Mouse (Mus musculus) forebrain, embryonic 11.5 days (tissue): ENCODE data around the gene Rab34. TPM values are rescaled to one million over a fixed set of nuclear protein-coding genes. Genes with fewer than 3 reads are reported as not detected.

Experiments
- ATAC-seq: fragments of 200-750 bp; cut with Nextera tagmentation; replicated peaks from 2 replicates; pipeline ENCODE4 v1.8.0; 2017; ENCODE audit warnings: moderate TSS enrichment; ENCODE audit not compliant: low FRiP score
- DNase-seq: peaks from one replicate; pipeline ENCODE4 v3.0.0-alpha.2; 2017; ENCODE audit warnings: low spot score
- H3K27ac ChIP-seq: fragments of 300-500 bp; sonication (generic); 2 replicates; pipeline ENCODE4 v1.5.1; 2014; ENCODE audit warnings: low read depth, low read length
- H3K27me3 ChIP-seq: fragments of 300-500 bp; sonication (generic); 2 replicates; pipeline ENCODE4 v1.6.1; 2014; ENCODE audit warnings: mild to moderate bottlenecking, low read length, mixed read lengths; ENCODE audit not compliant: control insufficient read depth, insufficient read depth
- H3K36me3 ChIP-seq: fragments of 300-500 bp; sonication (generic); 2 replicates; pipeline ENCODE4 v1.6.1; 2014; ENCODE audit warnings: mild to moderate bottlenecking, low read length, moderate library complexity, mixed read lengths; ENCODE audit not compliant: control insufficient read depth, insufficient read depth
- H3K4me1 ChIP-seq: fragments of 300-500 bp; sonication (generic); replicated peaks from 2 replicates; pipeline ENCODE4 v1.6.1; 2014; ENCODE audit warnings: low read length, mixed read lengths; ENCODE audit not compliant: control insufficient read depth, insufficient read depth
- H3K4me2 ChIP-seq: fragments of 300-500 bp; sonication (generic); 2 replicates; pipeline ENCODE4 v1.6.1; 2014; ENCODE audit warnings: low read depth, mild to moderate bottlenecking, low read length, moderate library complexity, mixed read lengths; ENCODE audit not compliant: severe bottlenecking
- H3K4me3 ChIP-seq: fragments of 300-500 bp; sonication (generic); 2 replicates; pipeline ENCODE4 v1.5.1; 2014; ENCODE audit warnings: low read depth, low read length
- H3K9ac ChIP-seq: fragments of 300-500 bp; sonication (generic); 2 replicates; pipeline ENCODE4 v1.6.1; 2014; ENCODE audit warnings: low read length
- H3K9me3 ChIP-seq: fragments of 300-500 bp; sonication (generic); 2 replicates; pipeline ENCODE4 v1.6.1; 2016; ENCODE audit warnings: low read length, mixed read lengths; ENCODE audit not compliant: control insufficient read depth
- WGBS: fragments of 180-500 bp; shearing (Covaris S2); extraction: QIAGEN DNeasy Blood & Tissue Kit; methylation state at CpG from one replicate; pipeline ENCODE4 v1.1.7; 2014; 5-methylcytosine and 5-hydroxymethylcytosine counted together
- polyA plus RNA-seq: library from polyadenylated mRNA; unstranded; fragments of >200 nt; fragmentation: Nextera tagmentation; extraction: Ambion mirVana; gene quantifications from 2 replicates; pipeline ENCODE4 v1.2.1, GENCODE M21; 2014

The Rab34 gene
- polyA plus RNA-seq, 1 experiment from 2014 or later: 54.7 TPM

GRCm38 (mm10) chr11:78209886-78210285 is 21.7 kb downstream of the Rab34 start:
- WGBS: 94% methylated on average over 6 of the region's 6 CpGs
- Histone ChIP-seq H3K36me3 (peaks cover 29% of the 10 kb centered on the region), H3K4me1 (no peaks in the 10 kb centered on the region)

GRCm38 (mm10) chr11:78210615-78211014 is 22.4 kb downstream of the Rab34 start:
- Histone ChIP-seq H3K9ac (no peak overlapping the region), H3K4me3 (no peak overlapping the region), H3K4me1 (no peaks in the 10 kb centered on the region), H3K36me3 (peaks cover 32% of the 10 kb centered on the region), H3K9me3 (no peaks in the 10 kb centered on the region), H3K4me2 (no peak overlapping the region), H3K27me3 (no peaks in the 10 kb centered on the region), H3K27ac (no peak overlapping the region)
- no peak for ATAC-seq
- no peak for DNase-seq
- WGBS: 85% methylated on average over 7 of the region's 7 CpGs

More at GRCm38 (mm10) chr11:78209886-78210285, 21.7 kb downstream of the Rab34 start:
- H3K4me3 ChIP-seq: no peak overlapping the region
- H3K9ac ChIP-seq: no peak overlapping the region
- DNase-seq: no peak
- no peak overlapping the region for H3K4me2 ChIP-seq
- ATAC-seq: no peak
- H3K27ac ChIP-seq: no peak overlapping the region
- no peaks in the 10 kb centered on the region for H3K27me3 ChIP-seq
- H3K9me3 ChIP-seq: no peaks in the 10 kb centered on the region

- no peaks in the 10 kb centered on the region for H3K9me3 ChIP-seq
- no peaks in the 10 kb centered on the region for H3K4me1 ChIP-seq
- H3K27me3 ChIP-seq: no peaks in the 10 kb centered on the region
- 83% methylated on average over 5 of the region's 5 CpGs for WGBS
- H3K27ac ChIP-seq: no peak overlapping the region
- no peak overlapping the region for H3K4me3 ChIP-seq
- ATAC-seq: no peak
- H3K4me2 ChIP-seq: no peak overlapping the region
- peaks cover 30% of the 10 kb centered on the region for H3K36me3 ChIP-seq
- H3K9ac ChIP-seq: no peak overlapping the region
- DNase-seq: no peak
Observed at GRCm38 (mm10) chr11:78211513-78211912, 23.3 kb downstream of the Rab34 start.

GRCm38 (mm10) chr11:78213086-78213817 is 25.0 kb downstream of the Rab34 start:
- Histone ChIP-seq H3K36me3 (peaks cover 30% of the 10 kb centered on the region), H3K4me1 (no peaks in the 10 kb centered on the region), H3K9me3 (no peaks in the 10 kb centered on the region), H3K4me3 (no peak overlapping the region), H3K27me3 (no peaks in the 10 kb centered on the region), H3K27ac (no peak overlapping the region), H3K4me2 (no peak overlapping the region), H3K9ac (no peak overlapping the region)
- 96% methylated on average over 14 of the region's 14 CpGs for WGBS
- DNase-seq (no peak), ATAC-seq (no peak)

- 93% methylated on average over 11 of the region's 11 CpGs for WGBS
- ATAC-seq (no peak), DNase-seq (no peak)
- Histone ChIP-seq H3K9ac (no peak overlapping the region), H3K27ac (no peak overlapping the region), H3K27me3 (no peaks in the 10 kb centered on the region), H3K36me3 (peaks cover 25% of the 10 kb centered on the region), H3K9me3 (no peaks in the 10 kb centered on the region), H3K4me1 (no peaks in the 10 kb centered on the region), H3K4me3 (no peak overlapping the region), H3K4me2 (no peak overlapping the region)
Observed at GRCm38 (mm10) chr11:78215709-78216317, 27.6 kb downstream of the Rab34 start.

- Histone ChIP-seq H3K9me3 (no peaks in the 10 kb centered on the region), H3K27me3 (no peaks in the 10 kb centered on the region), H3K4me2 (no peak overlapping the region), H3K9ac (no peak overlapping the region), H3K27ac (no peak overlapping the region), H3K36me3 (peaks cover 32% of the 10 kb centered on the region), H3K4me1 (no peaks in the 10 kb centered on the region), H3K4me3 (no peak overlapping the region)
- DNase-seq (no peak), ATAC-seq (no peak)
- 100% methylated on average over 4 of the region's 4 CpGs for WGBS
Observed at GRCm38 (mm10) chr11:78223586-78223985, 35.4 kb downstream of the Rab34 start.

GRCm38 (mm10) chr11:78231518-78231917 is 43.3 kb downstream of the Rab34 start:
- no peak for ATAC-seq
- WGBS: 94% methylated on average over 6 of the region's 6 CpGs
- peaks cover 28% of the 10 kb centered on the region for H3K36me3 ChIP-seq

GRCm38 (mm10) chr11:78240193-78240857 is 52.1 kb downstream of the Rab34 start:
- no peaks in the 10 kb centered on the region; the same call in 1 of the 2 replicates for H3K4me1 ChIP-seq
- ATAC-seq (no peak), DNase-seq (no peak)
- H3K4me3 ChIP-seq: no peak overlapping the region
- no peak overlapping the region for H3K9ac ChIP-seq
- no peaks in the 10 kb centered on the region for H3K27me3 ChIP-seq
- H3K4me2 ChIP-seq: no peak overlapping the region
- peaks cover 4% of the 10 kb centered on the region for H3K36me3 ChIP-seq
- H3K27ac ChIP-seq: no peak overlapping the region
- 94% methylated on average over 9 of the region's 9 CpGs for WGBS
- no peaks in the 10 kb centered on the region for H3K9me3 ChIP-seq

More at GRCm38 (mm10) chr11:78231518-78231917, 43.3 kb downstream of the Rab34 start:
- no peaks in the 10 kb centered on the region for H3K9me3 ChIP-seq
- H3K9ac ChIP-seq: no peak overlapping the region
- no peaks in the 10 kb centered on the region for H3K4me1 ChIP-seq
- no peak overlapping the region for H3K4me2 ChIP-seq
- no peaks in the 10 kb centered on the region for H3K27me3 ChIP-seq
- no peak overlapping the region for H3K4me3 ChIP-seq
- no peak for DNase-seq
- H3K27ac ChIP-seq: no peak overlapping the region
